In the genomic region with DNA sequence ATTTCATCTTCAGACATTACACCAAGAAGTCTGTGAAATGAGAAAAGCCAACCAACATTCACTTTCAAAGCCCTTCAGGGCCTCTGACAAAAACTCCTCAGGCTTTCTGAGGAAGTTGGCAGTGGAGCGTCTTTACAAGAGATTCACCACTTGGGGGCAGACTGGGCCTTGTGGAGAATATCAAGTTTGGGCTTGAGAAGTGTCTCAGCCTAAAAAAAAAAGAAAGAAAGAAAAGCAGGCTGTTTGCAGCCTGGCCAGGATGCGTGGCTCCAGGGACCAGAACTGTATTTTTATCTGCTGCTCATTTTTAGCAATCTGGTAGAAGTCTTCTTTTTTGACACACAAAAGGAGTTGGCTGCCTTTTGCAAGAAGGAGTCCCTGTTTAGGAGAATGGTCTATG, we compare ENCODE assay signal across 9 mouse cellular contexts.
DNase-seq lines count a peak whose midpoint lies in the region; ATAC-seq and TF ChIP-seq lines count a peak whose summit lies in the region.
"Had no signal": no experiment of that assay in that cellular context is flagged by ENCODE, and none has a peak within 500 bp of the region (broad histone marks: within the 10 kb centered on the region; RNA-seq: fewer than 3 reads in every experiment).

No protein-coding gene starts in this region.

- no peak for ATAC-seq in midbrain, embryonic 11.5 days (ENCODE audit: low FRiP score)
- ATAC-seq in midbrain, embryonic 13.5 days: no peak
- 0 out of 2 replicates have a peak, but pooled peaks have one; percentile 2 for ATAC-seq in forebrain, embryonic 15.5 days (replicated peaks)
- ATAC-seq in hindbrain, postnatal 0 days: no peak

- H3K27me3 ChIP-seq in midbrain, embryonic 11.5 days (ENCODE audit: control insufficient read depth, insufficient read depth, low read length): no peaks in the 10 kb centered on the region; the same call in 1 of the 2 replicates
- H3K27me3 ChIP-seq in midbrain, embryonic 13.5 days: peaks cover 5% of the 10 kb centered on the region; the same call in 1 of the 2 replicates
- peaks cover 4% of the 10 kb centered on the region; the same call in 1 of the 2 replicates for H3K27me3 ChIP-seq in forebrain, embryonic 15.5 days
- no peaks in the 10 kb centered on the region for H3K27me3 ChIP-seq in hindbrain, postnatal 0 days (ENCODE audit: insufficient read depth, low read length)
- H3K27me3 ChIP-seq: embryonic facial prominence, embryonic 12.5 days had no signal

- peak; percentile 86 for TF ChIP-seq CTCF in hindbrain, postnatal 0 days (IDR thresholded peaks at IDR 0.05; ENCODE audit: low read depth)

- no peaks in the 10 kb centered on the region for H3K4me1 ChIP-seq in midbrain, embryonic 11.5 days (ENCODE audit: control insufficient read depth, insufficient read depth, low read length)
- H3K4me1 ChIP-seq in midbrain, embryonic 13.5 days (replicated peaks): no peaks in the 10 kb centered on the region
- peaks cover 5% of the 10 kb centered on the region for H3K4me1 ChIP-seq in forebrain, embryonic 15.5 days
- H3K4me1 ChIP-seq in hindbrain, postnatal 0 days (ENCODE audit: insufficient read depth, low read length): no peaks in the 10 kb centered on the region
- H3K4me1 ChIP-seq: embryonic facial prominence, embryonic 12.5 days had no signal

- H3K4me2 ChIP-seq in midbrain, embryonic 11.5 days: no peak overlapping the region
- no peak overlapping the region for H3K4me2 ChIP-seq in midbrain, embryonic 13.5 days (replicated peaks)
- H3K4me2 ChIP-seq in forebrain, embryonic 15.5 days (replicated peaks): no peak overlapping the region
- no peak overlapping the region for H3K4me2 ChIP-seq in hindbrain, postnatal 0 days (ENCODE audit: low read depth, low read length)
- H3K4me2 ChIP-seq: embryonic facial prominence, embryonic 12.5 days had no signal

- no peak overlapping the region for H3K4me3 ChIP-seq in midbrain, embryonic 11.5 days (ENCODE audit: low read depth, low read length)
- no peak overlapping the region for H3K4me3 ChIP-seq in midbrain, embryonic 13.5 days (replicated peaks)
- no peak overlapping the region for H3K4me3 ChIP-seq in forebrain, embryonic 15.5 days
- no peak overlapping the region for H3K4me3 ChIP-seq in hindbrain, postnatal 0 days (ENCODE audit: low read length)
- H3K4me3 ChIP-seq: embryonic facial prominence, embryonic 12.5 days had no signal

- 7% methylated on average over 2 of the region's 2 CpGs for WGBS in midbrain, embryonic 11.5 days
- 4% methylated on average over 2 of the region's 2 CpGs for WGBS in midbrain, embryonic 13.5 days
- 3% methylated on average over 2 of the region's 2 CpGs for whole genome bisulfite sequencing in forebrain, embryonic 15.5 days
- WGBS in hindbrain, postnatal 0 days: 0% methylated on average over 2 of the region's 2 CpGs

- H3K9me3 ChIP-seq in midbrain, embryonic 11.5 days (ENCODE audit: control insufficient read depth, low read length): peaks cover 4% of the 10 kb centered on the region
- H3K9me3 ChIP-seq in midbrain, embryonic 13.5 days: no peaks in the 10 kb centered on the region
- H3K9me3 ChIP-seq in forebrain, embryonic 15.5 days: peaks cover 3% of the 10 kb centered on the region; the same call in 1 of the 2 replicates
- no peaks in the 10 kb centered on the region for H3K9me3 ChIP-seq in hindbrain, postnatal 0 days (ENCODE audit: low read length)

- intact Hi-C loops in left cerebral cortex, postnatal 4 days (cut with DNase I): loop anchor here (2.0 kb wide), 1 partner anchor 653 kb away; no protein-coding TSS in a partner anchor

- no peak overlapping the region for H3K9ac ChIP-seq in midbrain, embryonic 11.5 days (ENCODE audit: low read length)
- no peak overlapping the region for H3K9ac ChIP-seq in midbrain, embryonic 13.5 days (replicated peaks)
- H3K9ac ChIP-seq in forebrain, embryonic 15.5 days (replicated peaks): no peak overlapping the region
- H3K9ac ChIP-seq in hindbrain, postnatal 0 days (replicated peaks; ENCODE audit: low read length): no peak overlapping the region
- H3K9ac ChIP-seq: embryonic facial prominence, embryonic 12.5 days had no signal

- peak; percentile 93 for DNase-seq in midbrain, embryonic 11.5 days (ENCODE audit: low spot score, missing footprints)
- DNase-seq in adrenal gland, postnatal 4 days (ENCODE audit: low spot score in 2 of 2): peak; percentile 10 to 22
- peak; percentile 94 for DNase-seq in hindbrain, postnatal 0 days (ENCODE audit: low spot score)
- peak; percentile 80 for DNase-seq in left cerebral cortex, postnatal 4 days
- DNase-seq in retina, adult 2 months (ENCODE audit: low read depth, low spot score): peak; percentile 28
- no peak for DNase-seq in c-Kit-positive CD71-positive TER-119-positive erythroid progenitor cells, embryonic 14.5 days (ENCODE audit: low spot score)

- H3K36me3 ChIP-seq in midbrain, embryonic 11.5 days (ENCODE audit: control insufficient read depth, insufficient read depth, low read length): no peaks in the 10 kb centered on the region
- no peaks in the 10 kb centered on the region for H3K36me3 ChIP-seq in midbrain, embryonic 13.5 days
- no peaks in the 10 kb centered on the region for H3K36me3 ChIP-seq in forebrain, embryonic 15.5 days
- no peaks in the 10 kb centered on the region for H3K36me3 ChIP-seq in hindbrain, postnatal 0 days (ENCODE audit: insufficient read depth, low read length)
- H3K36me3 ChIP-seq: embryonic facial prominence, embryonic 12.5 days had no signal

- H3K27ac ChIP-seq in midbrain, embryonic 11.5 days (ENCODE audit: low read depth, low read length): no peak overlapping the region
- H3K27ac ChIP-seq in midbrain, embryonic 13.5 days: no peak overlapping the region
- H3K27ac ChIP-seq in forebrain, embryonic 15.5 days (replicated peaks): peak overlapping the region; percentile 33; the same call in 1 of the 2 replicates
- H3K27ac ChIP-seq in hindbrain, postnatal 0 days: no peak overlapping the region
- H3K27ac ChIP-seq: embryonic facial prominence, embryonic 12.5 days had no signal
